Mouse (Mus musculus) lung, adult 2 months (tissue): ENCODE measurements at regions not wholly inside any gene's neighbourhood (a gene's known extent, or its start where the extent isn't known, plus 50 kb on each side); places are given as distances from the start of the nearest gene placed in this dataset.

ENCODE experiments used
- DNase-seq: peaks from one replicate; pipeline ENCODE4 v3.0.0; 2022
- H3K4me1 ChIP-seq: fragments of 200-500 bp; 2 replicates; pipeline ENCODE4 v1.6.1; 2011; ENCODE audit warnings: low read length; ENCODE audit not compliant: control insufficient read depth, insufficient read depth
- H3K4me3 ChIP-seq: fragments of 200-500 bp; replicated peaks from 2 replicates; pipeline ENCODE3; 2011; ENCODE audit warnings: low read depth, mild to moderate bottlenecking, control low read depth, low read length; ENCODE audit errors: extremely low read depth
- CTCF ChIP-seq: fragments of 200-500 bp; IDR thresholded peaks from 2 replicates; pipeline ENCODE4 v1.5.1; 2011; ENCODE audit warnings: mild to moderate bottlenecking, low read length, control low read depth; ENCODE audit not compliant: insufficient read depth
- POLR2A ChIP-seq: fragments of 200-500 bp; IDR thresholded peaks from 2 replicates; pipeline ENCODE4 v1.6.1; 2011; ENCODE audit warnings: low read depth, mild to moderate bottlenecking, control low read depth, low read length, borderline replicate concordance; ENCODE audit errors: extremely low read depth
- WGBS: fragments of 180-500 bp; shearing (Covaris S2); methylation state at CpG from one replicate; pipeline ENCODE4 v1.1.7; 2018; 5-methylcytosine and 5-hydroxymethylcytosine counted together

- no peak overlapping the region for H3K4me3 ChIP-seq
- DNase-seq, result peak; percentile 13
- no peaks in the 10 kb centered on the region for H3K4me1 ChIP-seq
- 74% methylated on average over 9 of the region's 9 CpGs for WGBS
- no peak for TF ChIP-seq POLR2A
- TF ChIP-seq CTCF, result no peak
These were observed 228.5 kb downstream of the Fam43a start for GRCm38 (mm10) chr16:30827901-30828608.

GRCm38 (mm10) chr16:30834561-30834960 is 235.0 kb downstream of the Fam43a start:
- Histone ChIP-seq H3K4me3 (no peak overlapping the region), H3K4me1 (no peaks in the 10 kb centered on the region)
- no peak for DNase-seq
- WGBS, result 79% methylated on average over 3 of the region's 3 CpGs
- no peak for TF ChIP-seq POLR2A
- no peak for TF ChIP-seq CTCF

- no peak overlapping the region for H3K4me3 ChIP-seq
- DNase-seq, result no peak
- no peaks in the 10 kb centered on the region for H3K4me1 ChIP-seq
- 34% methylated on average over 2 of the region's 2 CpGs for WGBS
- TF ChIP-seq POLR2A, result no peak
- no peak for TF ChIP-seq CTCF
These were observed 236.2 kb downstream of the Fam43a start for GRCm38 (mm10) chr16:30835678-30836077.

GRCm38 (mm10) chr16:30842831-30843230 is 238.4 kb downstream of the Xxylt1 start:
- no peaks in the 10 kb centered on the region for H3K4me1 ChIP-seq
- TF ChIP-seq CTCF, result no peak
- no peak for TF ChIP-seq POLR2A
- no peak overlapping the region for H3K4me3 ChIP-seq
- DNase-seq, result no peak
- 87% methylated on average over 2 of the region's 2 CpGs for WGBS

GRCm38 (mm10) chr16:30852595-30852994 is 228.6 kb downstream of the Xxylt1 start:
- no peak for DNase-seq
- no peaks in the 10 kb centered on the region for H3K4me1 ChIP-seq
- no peak for TF ChIP-seq POLR2A
- no peak for TF ChIP-seq CTCF
- 88% methylated on average over 1 of the region's 1 CpGs for WGBS
- no peak overlapping the region for H3K4me3 ChIP-seq

- WGBS, result 79% methylated on average over 4 of the region's 4 CpGs
- Histone ChIP-seq H3K4me3 (no peak overlapping the region), H3K4me1 (no peaks in the 10 kb centered on the region)
- TF ChIP-seq POLR2A (no peak), CTCF (no peak)
- DNase-seq, result no peak
These were observed 226.5 kb downstream of the Xxylt1 start for GRCm38 (mm10) chr16:30854716-30855115.

- DNase-seq, result no peak
- Histone ChIP-seq H3K4me1 (no peaks in the 10 kb centered on the region), H3K4me3 (no peak overlapping the region)
- WGBS, result 65% methylated on average over 2 of the region's 2 CpGs
- TF ChIP-seq CTCF (no peak), POLR2A (no peak)
These were observed 223.6 kb downstream of the Xxylt1 start for GRCm38 (mm10) chr16:30857656-30858055.

GRCm38 (mm10) chr16:30869136-30869909 is 211.9 kb downstream of the Xxylt1 start:
- TF ChIP-seq POLR2A, result no peak
- TF ChIP-seq CTCF, result no peak
- H3K4me3 ChIP-seq, result no peak overlapping the region
- DNase-seq, result no peak
- WGBS, result 78% methylated on average over 7 of the region's 7 CpGs
- H3K4me1 ChIP-seq, result peaks cover 2% of the 10 kb centered on the region; the same call in 1 of the 2 replicates

GRCm38 (mm10) chr16:30870110-30870509 is 211.1 kb downstream of the Xxylt1 start:
- peaks cover 2% of the 10 kb centered on the region; the same call in 1 of the 2 replicates for H3K4me1 ChIP-seq
- DNase-seq, result peak; percentile 57
- 36% methylated on average over 14 of the region's 14 CpGs for WGBS
- H3K4me3 ChIP-seq, result no peak overlapping the region
- TF ChIP-seq POLR2A, result no peak
- TF ChIP-seq CTCF, result peak; percentile 58
